Mouse (Mus musculus) right cerebral cortex, adult 18-20 months (tissue): ENCODE data around the gene Nebl.

Experiments used
- DNase-seq: peaks from one replicate; pipeline ENCODE4 v3.0.0; 2022; ENCODE audit warnings: mixed read lengths

Nebl gene

GRCm38 (mm10) chr2:17730957-17731830 lies at the start of gene Nebl:
Nebl (minus strand) TSS chr2:17731464.
- DNase-seq: peak; percentile 82

GRCm38 (mm10) chr2:17770246-17770825 lies 39.1 kb upstream of the Nebl start:
- DNase-seq: peak; percentile 31

DNA sequence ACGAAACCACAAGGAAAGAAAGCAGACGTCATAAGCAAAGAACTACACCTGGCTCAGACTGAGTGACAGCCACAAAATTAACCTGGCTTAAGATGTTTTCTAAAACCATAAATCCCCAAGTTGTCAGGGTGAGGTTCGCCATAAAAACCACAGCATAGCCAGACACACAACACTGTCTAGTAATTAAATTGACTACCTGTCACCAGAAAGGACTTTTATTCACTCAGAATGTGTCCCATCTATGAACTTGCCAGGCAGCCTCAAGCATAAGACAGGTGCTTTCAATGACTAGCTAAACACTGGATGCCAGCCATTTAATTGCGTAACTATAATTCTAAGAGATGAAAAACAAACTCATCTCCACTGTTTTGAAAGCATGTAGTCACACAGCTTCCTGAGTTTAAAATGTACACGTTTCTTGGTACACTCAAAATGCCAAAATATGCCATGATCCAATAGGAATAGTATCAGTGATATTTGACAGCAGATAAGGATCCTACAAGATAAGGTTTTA lies 38.0 kb upstream of the Nebl start:
- no peak for DNase-seq

DNA sequence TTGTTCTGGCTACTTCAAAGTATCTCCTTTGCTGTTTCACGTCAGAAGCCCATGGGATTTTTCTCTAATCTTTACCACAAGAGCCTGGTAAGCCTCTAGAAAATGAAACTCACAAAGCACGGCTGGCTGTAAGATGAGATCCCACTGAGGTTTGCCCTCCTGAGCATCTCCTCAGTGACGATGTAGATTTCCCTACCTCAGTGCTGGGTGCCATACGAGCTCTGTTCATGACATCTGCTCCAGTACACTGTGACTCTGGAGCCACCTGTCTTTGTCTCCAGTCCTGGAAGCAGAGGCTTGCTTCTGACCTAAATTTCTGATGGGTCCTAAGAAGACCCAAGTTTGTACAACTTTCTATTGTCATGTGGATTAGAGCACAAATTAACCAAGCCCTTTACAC lies 25.0 kb upstream of the Nebl start:
- no peak for DNase-seq

DNA sequence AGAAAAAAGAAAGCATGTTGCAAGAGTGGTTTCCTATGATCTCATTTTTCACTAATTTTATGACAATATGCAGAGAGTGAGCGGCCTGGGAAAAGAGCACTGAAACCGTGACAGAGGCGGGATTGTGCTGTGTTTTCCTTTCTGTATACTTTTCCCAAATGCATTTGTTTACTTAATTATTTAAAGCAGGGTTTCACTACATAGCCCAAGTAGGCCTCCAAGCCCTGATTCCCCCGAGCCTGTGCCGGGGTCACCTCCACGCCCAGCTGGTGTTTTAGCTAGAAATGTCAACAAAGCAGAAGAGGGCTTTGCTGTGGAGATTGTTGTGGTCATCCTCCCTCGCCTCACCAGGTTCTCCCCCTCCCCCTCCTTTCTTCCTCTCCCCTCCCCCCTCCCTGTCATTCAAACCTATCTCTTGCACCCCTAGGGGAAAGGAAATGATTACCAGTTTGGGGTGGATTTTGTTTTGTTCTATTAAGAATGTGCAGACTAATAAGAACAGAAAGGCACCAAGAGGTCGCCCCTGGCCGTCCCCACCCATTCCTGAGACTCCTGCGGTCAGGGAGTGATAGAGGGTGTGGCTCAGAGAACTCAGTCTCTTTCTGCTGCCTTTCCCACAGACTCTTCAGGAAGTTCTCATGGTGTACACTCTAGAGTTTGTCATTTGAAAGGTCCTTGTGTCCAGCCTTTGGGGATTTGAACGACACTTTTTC lies 10.9 kb upstream of the Nebl start:
- no peak for DNase-seq

- peak; percentile 29 for DNase-seq
Observed at GRCm38 (mm10) chr2:17741555-17741954, 10.3 kb upstream of the Nebl start.

DNA sequence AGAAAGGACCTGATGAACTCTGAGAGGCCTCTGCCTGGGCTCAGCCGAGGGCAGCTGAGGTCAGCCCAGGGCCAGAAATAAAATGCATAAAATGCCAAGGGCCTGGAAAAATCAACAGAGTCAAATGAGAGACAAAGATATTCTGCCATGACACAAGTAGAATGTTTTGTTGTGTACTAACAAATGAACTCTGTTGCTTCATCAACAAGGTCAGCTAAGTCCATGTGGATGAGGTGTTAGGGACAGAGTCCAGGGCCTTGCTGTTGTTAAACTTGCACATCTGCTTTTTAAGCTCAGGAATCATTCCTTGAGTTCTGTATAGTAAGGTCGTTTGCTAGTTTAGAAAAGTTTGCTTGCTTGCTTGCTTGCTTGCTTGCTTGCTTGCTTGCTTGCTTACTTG lies 9.2 kb upstream of the Nebl start:
- DNase-seq: no peak

GRCm38 (mm10) chr2:17732210-17732609 lies 946 bp upstream of the Nebl start:
- DNase-seq: no peak

DNA sequence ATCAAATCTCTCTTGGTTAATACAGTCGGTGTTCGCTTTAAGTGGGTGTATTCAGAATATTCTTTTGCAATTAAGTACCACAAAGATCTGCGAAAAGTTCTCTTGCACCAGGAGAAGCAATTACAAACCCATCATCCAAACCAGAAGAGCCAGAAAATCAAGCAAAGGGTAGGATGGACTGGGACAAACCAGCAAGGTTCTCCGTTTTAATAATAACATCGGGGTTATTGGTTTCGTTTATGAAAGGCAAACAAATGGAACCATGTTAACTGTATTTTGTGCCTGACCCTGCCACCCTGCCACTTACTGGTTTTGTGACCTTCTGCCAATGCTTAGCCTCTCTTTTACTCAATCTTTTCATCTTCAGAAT lies 552 bp upstream of the Nebl start:
- no peak for DNase-seq

- no peak for DNase-seq
Observed at GRCm38 (mm10) chr2:17730648-17730956, 662 bp downstream of the Nebl start.

DNA sequence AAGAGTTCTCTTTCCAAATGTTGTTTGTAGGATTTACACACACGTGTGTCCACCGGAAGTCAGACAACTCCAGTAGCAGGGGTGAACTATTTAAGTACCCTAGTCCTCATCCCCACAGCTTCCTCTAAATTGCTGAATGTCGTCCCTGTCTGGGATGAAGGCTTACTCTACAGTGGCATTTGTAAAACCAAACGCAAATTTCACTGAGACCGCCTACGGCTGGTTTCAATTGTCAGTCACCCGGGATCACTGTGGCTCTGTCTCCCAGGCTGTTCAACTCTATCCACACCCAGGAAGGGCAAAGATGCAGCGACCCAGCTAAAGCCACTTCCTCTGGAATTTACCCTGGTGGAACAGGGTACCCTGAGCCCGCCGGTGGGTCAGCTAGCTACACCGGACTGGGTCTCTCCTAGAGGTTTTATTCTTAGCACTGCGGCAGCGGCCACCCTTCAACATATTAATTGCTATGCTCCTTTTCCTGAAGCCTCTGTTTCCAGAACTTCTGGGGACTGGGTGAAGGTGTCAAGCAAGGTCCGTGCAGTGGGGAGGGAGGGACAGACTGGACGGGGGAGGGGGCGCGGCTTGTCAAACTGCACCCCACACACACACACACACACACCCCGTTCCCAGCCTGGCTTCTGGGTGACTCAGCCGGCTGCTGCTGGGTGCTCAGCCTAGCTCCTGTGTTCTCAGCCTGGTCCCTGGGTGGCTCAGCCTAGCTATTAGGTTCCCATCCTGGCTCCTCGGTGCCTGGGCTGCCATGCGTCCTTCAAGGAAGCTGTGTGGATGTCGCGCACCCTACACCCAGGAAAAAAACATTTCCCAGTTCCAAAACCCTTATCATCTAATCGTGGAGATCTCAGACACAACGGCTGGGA lies 1.3 kb downstream of the Nebl start:
- peak; percentile 70 for DNase-seq

DNA sequence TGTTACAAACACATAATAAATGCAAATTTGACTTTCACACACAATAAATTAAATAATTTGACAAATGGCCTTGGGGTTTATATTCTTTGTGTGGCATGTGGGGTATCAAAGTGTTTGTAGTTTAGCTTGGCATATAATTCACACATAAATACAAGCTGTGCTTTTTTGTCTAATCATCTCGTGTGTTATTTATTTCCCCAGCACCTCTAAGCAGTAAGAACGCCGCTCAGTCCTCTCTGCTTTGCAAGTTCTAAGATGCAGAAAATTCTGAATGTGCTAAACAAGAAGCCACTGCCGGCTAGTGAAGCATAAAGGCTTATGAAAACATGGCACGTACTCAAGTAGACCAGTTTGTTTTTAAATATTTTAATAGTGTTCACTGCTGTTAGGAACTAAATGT lies 6.9 kb downstream of the Nebl start:
- DNase-seq: no peak

GRCm38 (mm10) chr2:17723268-17724019 lies 7.8 kb downstream of the Nebl start:
- DNase-seq: no peak

GRCm38 (mm10) chr2:17721177-17721715 lies 10.0 kb downstream of the Nebl start:
- DNase-seq: no peak

- no peak for DNase-seq
Observed at GRCm38 (mm10) chr2:17718281-17718680, 13.0 kb downstream of the Nebl start.

GRCm38 (mm10) chr2:17717200-17717599 lies 14.1 kb downstream of the Nebl start:
- no peak for DNase-seq

DNA sequence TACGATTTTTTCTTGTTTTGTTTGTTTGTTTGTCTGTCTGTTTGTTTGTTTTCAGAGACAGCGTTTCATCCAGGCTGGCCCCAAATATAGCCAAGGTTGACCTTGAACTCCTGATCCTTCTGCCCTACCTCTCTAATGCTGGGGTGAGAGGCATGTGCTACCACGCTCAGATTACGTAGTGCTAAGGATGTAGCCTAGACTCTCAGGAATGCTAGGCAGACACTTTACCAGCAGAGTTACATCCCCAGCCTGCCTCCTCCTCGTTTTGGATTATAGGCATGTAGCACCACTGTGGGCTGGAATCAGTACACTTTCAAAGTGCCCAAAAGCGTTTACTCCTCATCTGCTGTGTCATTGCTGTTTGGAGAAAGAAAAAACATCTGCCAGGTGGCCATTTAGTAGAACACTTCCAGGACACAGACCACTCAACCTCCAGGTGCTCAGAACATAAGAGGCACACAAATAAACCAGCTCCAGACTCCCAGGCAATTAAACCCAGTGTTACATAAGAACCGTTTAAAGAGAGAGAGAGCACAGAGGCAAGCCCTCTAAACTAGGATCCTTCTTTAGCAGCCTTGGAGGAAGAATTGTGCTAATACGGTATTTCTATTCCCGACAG lies 16.0 kb downstream of the Nebl start:
- peak; percentile 31 for DNase-seq

DNA sequence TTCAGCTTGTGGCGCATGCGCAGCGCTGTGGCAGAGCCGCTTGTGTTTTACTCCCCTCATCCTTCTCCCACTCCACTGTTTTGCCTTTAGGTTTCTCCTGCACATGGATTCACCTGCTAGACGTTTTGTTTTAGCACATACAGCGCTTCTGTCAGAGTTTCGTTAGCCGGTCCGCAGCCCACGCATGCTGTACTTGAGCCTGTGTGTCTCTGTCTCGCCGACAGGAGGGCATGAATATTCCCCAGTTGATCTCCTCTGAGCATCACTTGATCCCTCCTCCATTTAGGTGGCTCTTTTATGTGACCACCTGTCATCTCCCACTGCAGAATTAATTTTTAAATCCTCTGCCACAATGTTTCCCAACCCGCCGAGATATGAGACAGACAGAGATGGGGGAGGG lies 16.6 kb downstream of the Nebl start:
- peak; percentile 31 for DNase-seq

DNA sequence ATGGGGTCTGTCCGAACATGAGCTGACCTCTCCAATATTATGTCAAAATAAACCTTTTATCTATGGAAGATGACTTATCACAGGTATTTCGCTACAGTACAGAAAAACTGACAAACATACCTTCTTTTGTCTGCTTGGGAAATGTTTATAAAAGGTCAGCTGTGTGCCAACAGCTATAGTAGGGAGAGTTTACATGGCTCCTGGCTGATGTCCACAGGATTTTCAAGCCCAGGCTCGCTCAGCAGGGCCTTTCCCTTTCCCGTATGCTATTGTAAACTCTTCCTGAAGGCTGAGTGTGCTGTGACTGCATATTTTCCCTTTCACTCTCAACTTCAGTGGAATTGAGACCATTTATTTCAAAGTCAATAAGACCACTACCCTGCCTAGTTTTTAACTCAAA lies 17.1 kb downstream of the Nebl start:
- DNase-seq: no peak

- DNase-seq: no peak
Observed at GRCm38 (mm10) chr2:17711216-17711615, 20.0 kb downstream of the Nebl start.

- DNase-seq: no peak
Observed at GRCm38 (mm10) chr2:17710083-17710482, 21.2 kb downstream of the Nebl start.
